Mouse (Mus musculus): ENCODE measurements around the gene Fzd2.

DNA sequence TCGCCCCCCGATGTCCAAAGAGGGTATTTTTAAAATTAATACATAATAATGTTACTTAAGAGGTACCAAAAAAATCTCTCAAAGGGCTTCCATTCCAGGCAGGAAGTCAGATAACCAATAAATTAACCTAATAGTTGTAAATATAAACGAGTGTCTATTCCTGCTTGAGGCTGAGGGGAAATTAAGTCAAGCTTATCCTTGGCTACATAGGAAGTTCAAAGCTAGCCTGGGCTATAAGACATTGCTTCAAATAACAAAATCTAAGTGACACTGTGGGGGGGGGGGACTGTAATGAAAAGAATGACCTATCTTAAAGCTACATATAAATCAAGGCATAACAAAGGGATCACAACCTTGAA is 47.5 kb upstream of the Fzd2 start:
- TF ChIP-seq EP300 (IDR thresholded peaks at IDR 0.05; ENCODE audit: low read depth) (no peak), CTCF (IDR thresholded peaks at IDR 0.05; ENCODE audit: low read depth) (no peak)
